Mouse (Mus musculus) embryonic fibroblast, embryonic 13.5 days (primary cell): ENCODE data around the gene Casd1.

Experiments used
- CTCF ChIP-seq: IDR thresholded peaks from 2 replicates; pipeline ENCODE4 v1.5.1; 2011; ENCODE audit warnings: mild to moderate bottlenecking, control low read depth, low read length, moderate library complexity, borderline replicate concordance; ENCODE audit not compliant: insufficient read depth
- POLR2A ChIP-seq: IDR thresholded peaks from 2 replicates; pipeline ENCODE4 v1.6.1; 2011; ENCODE audit warnings: low read depth, mild to moderate bottlenecking, control low read depth, low read length, moderate library complexity

- TF ChIP-seq CTCF (no peak), POLR2A (no peak)
Observed at GRCm38 (mm10) chr6:4590089-4590488, 10.6 kb upstream of the Casd1 start.
